Mouse (Mus musculus): ENCODE measurements around the gene Itgav. TPM values are rescaled to one million over a fixed set of nuclear protein-coding genes. Genes with fewer than 3 reads are reported as not detected.
"Not testable (repeated sequence)": the region's sequence is repeated elsewhere in the genome, so short reads cannot be mapped to it uniquely, and the experiment has no call there.

The Itgav gene
- polyA plus RNA-seq, 1 experiment from 2014 or later = 75.3 TPM

DNA sequence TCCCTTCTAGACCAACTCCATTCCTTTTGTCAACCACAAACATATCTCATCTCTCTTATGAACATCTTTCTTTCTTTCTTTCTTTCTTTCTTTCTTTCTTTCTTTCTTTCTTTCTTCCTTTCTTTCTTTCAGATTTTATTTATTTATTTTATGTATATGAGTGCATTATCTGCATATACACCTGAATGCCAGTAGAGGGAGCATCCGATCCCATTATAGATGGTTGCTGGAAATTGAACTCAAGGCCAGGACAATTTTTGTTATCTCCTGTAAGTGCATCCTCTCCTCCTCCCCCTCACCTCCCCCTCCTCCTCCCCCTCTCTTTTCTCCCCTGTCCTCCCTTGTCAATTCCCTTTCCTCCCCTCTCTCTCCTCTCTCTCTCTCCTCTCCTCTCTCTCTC lies 25.7 kb upstream of the Itgav start:
- H3K9ac ChIP-seq (ENCODE audit: low read length) = no peak overlapping the region
- no peak overlapping the region for H3K4me2 ChIP-seq (ENCODE audit: low read length)
- no peak overlapping the region for H3K27ac ChIP-seq (replicated peaks in 1 of 2; ENCODE audit: control insufficient read depth in 1 of 2, insufficient read depth in 1 of 2, low read depth in 2 of 2, low read length in 2 of 2)
- peaks cover 3 to 4% of the 10 kb centered on the region in 2 experiments; a peak in 1 of 4 replicates for H3K4me1 ChIP-seq (ENCODE audit: control insufficient read depth in 2 of 2, insufficient read depth in 2 of 2, low read length in 2 of 2)
- H3K27me3 ChIP-seq (ENCODE audit: control insufficient read depth, insufficient read depth, low read length) = no peaks in the 10 kb centered on the region
- ATAC-seq (ENCODE audit: insufficient number of reproducible peaks, insufficient read depth, low FRiP score, low read depth) = no peak
- no peaks in the 10 kb centered on the region for H3K9me3 ChIP-seq (ENCODE audit: control insufficient read depth, low read length)
- 62% methylated on average over 1 of the region's 1 CpGs for WGBS
- H3K4me3 ChIP-seq (ENCODE audit: control insufficient read depth in 1 of 2, insufficient read depth in 1 of 2, low read depth in 1 of 2, low read length in 2 of 2) = no peak overlapping the region
- no peaks in the 10 kb centered on the region for H3K36me3 ChIP-seq (ENCODE audit: control insufficient read depth, insufficient read depth, low read length)

DNA sequence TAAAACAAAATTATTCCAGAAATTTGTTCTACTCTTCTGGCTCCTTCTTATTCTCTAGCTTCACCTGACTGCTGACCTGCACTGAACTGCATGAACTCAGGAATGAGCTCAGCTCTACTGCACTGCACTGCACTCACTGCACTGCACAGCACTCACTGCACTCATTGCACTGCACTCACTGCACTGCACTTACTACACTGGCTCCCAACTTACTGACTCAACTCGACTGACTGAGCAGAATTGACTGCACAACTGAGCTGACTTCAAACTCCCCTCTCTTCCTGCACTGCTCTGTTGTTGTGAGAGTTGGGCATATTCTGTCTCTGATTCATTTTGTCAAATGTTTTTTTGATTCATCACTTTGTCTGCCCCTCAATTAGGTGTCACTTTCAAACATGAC lies 24.9 kb upstream of the Itgav start:
- H3K4me3 ChIP-seq (ENCODE audit: control insufficient read depth in 1 of 2, insufficient read depth in 1 of 2, low read depth in 1 of 2, low read length in 2 of 2) = no peak overlapping the region
- H3K4me2 ChIP-seq (ENCODE audit: low read length) = no peak overlapping the region
- H3K9ac ChIP-seq (ENCODE audit: low read length) = no peak overlapping the region
- no peak overlapping the region for H3K27ac ChIP-seq (replicated peaks in 1 of 2; ENCODE audit: control insufficient read depth in 1 of 2, insufficient read depth in 1 of 2, low read depth in 2 of 2, low read length in 2 of 2)
- no peak for ATAC-seq (ENCODE audit: insufficient number of reproducible peaks, insufficient read depth, low FRiP score, low read depth)
- 50% methylated on average over 1 of the region's 1 CpGs for WGBS
- H3K27me3 ChIP-seq (ENCODE audit: control insufficient read depth, insufficient read depth, low read length) = no peaks in the 10 kb centered on the region
- no peaks in the 10 kb centered on the region for H3K36me3 ChIP-seq (ENCODE audit: control insufficient read depth, insufficient read depth, low read length)
- H3K9me3 ChIP-seq (ENCODE audit: control insufficient read depth, low read length) = no peaks in the 10 kb centered on the region
- H3K4me1 ChIP-seq (ENCODE audit: control insufficient read depth in 2 of 2, insufficient read depth in 2 of 2, low read length in 2 of 2) = peaks cover 3 to 4% of the 10 kb centered on the region in 2 experiments; a peak in 1 of 4 replicates

DNA sequence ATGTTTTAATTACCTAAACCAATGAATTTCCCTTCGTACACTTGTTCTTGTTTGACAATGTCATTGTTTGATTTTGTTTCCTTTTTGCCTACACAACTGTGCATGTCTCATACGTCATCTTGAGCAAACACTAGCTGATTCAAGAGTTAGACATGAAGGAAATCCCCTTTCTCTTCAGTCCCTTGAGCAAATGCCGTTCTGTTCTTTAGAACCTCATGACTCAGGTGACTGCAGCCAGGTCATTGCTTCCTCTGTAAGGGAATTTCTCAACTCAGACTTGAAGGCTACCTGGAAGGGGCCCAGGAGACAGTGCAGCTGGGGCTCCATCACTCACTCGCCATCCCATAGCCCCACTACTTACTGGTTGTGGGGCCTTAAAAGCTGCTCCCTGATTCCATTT lies 23.5 kb upstream of the Itgav start:
- 71% methylated on average over 4 of the region's 4 CpGs for WGBS
- Histone ChIP-seq H3K4me3 (ENCODE audit: control insufficient read depth in 1 of 2, insufficient read depth in 1 of 2, low read depth in 1 of 2, low read length in 2 of 2) (no peak overlapping the region), H3K27ac (replicated peaks in 1 of 2; ENCODE audit: control insufficient read depth in 1 of 2, insufficient read depth in 1 of 2, low read depth in 2 of 2, low read length in 2 of 2) (no peak overlapping the region)

DNA sequence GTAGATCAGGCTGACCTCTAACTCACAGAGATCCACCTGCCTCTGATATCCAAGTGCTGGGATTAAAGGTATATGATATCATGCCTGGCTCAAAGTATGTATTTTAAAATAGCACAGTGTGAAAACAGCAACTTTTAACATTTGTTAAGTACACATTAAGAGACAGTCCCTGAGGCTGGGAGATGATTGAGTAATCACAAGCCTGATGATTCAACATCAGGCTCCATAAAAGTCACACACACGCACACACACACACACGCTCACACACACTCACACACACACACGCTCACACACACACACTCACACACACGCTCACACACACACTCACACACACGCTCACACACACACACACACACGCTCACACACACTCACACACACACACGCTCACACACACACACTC lies 21.8 kb upstream of the Itgav start:
- Histone ChIP-seq H3K4me1 (ENCODE audit: control insufficient read depth in 2 of 2, insufficient read depth in 2 of 2, low read length in 2 of 2) (peaks cover 0 to 5% of the 10 kb centered on the region in 2 experiments; a peak in 2 of 4 replicates), H3K27ac (replicated peaks in 1 of 2; ENCODE audit: control insufficient read depth in 1 of 2, insufficient read depth in 1 of 2, low read depth in 2 of 2, low read length in 2 of 2) (no peak overlapping the region), H3K9ac (ENCODE audit: low read length) (no peak overlapping the region), H3K36me3 (ENCODE audit: control insufficient read depth, insufficient read depth, low read length) (no peaks in the 10 kb centered on the region), H3K4me3 (ENCODE audit: control insufficient read depth in 1 of 2, insufficient read depth in 1 of 2, low read depth in 1 of 2, low read length in 2 of 2) (no peak overlapping the region), H3K4me2 (ENCODE audit: low read length) (no peak overlapping the region), H3K9me3 (ENCODE audit: control insufficient read depth, low read length) (no peaks in the 10 kb centered on the region), H3K27me3 (ENCODE audit: control insufficient read depth, insufficient read depth, low read length) (no peaks in the 10 kb centered on the region)
- 86% methylated on average over 7 of the region's 7 CpGs for WGBS
- ATAC-seq (ENCODE audit: insufficient number of reproducible peaks, insufficient read depth, low FRiP score, low read depth) = no peak

More for the DNA sequence above, 23.5 kb upstream of the Itgav start:
- no peaks in the 10 kb centered on the region for H3K9me3 ChIP-seq (ENCODE audit: control insufficient read depth, low read length)
- no peaks in the 10 kb centered on the region for H3K4me1 ChIP-seq (ENCODE audit: control insufficient read depth in 2 of 2, insufficient read depth in 2 of 2, low read length in 2 of 2)
- no peaks in the 10 kb centered on the region for H3K27me3 ChIP-seq (ENCODE audit: control insufficient read depth, insufficient read depth, low read length)
- H3K4me2 ChIP-seq (ENCODE audit: low read length) = no peak overlapping the region
- H3K9ac ChIP-seq (ENCODE audit: low read length) = no peak overlapping the region
- ATAC-seq (ENCODE audit: insufficient number of reproducible peaks, insufficient read depth, low FRiP score, low read depth) = no peak
- H3K36me3 ChIP-seq (ENCODE audit: control insufficient read depth, insufficient read depth, low read length) = no peaks in the 10 kb centered on the region

DNA sequence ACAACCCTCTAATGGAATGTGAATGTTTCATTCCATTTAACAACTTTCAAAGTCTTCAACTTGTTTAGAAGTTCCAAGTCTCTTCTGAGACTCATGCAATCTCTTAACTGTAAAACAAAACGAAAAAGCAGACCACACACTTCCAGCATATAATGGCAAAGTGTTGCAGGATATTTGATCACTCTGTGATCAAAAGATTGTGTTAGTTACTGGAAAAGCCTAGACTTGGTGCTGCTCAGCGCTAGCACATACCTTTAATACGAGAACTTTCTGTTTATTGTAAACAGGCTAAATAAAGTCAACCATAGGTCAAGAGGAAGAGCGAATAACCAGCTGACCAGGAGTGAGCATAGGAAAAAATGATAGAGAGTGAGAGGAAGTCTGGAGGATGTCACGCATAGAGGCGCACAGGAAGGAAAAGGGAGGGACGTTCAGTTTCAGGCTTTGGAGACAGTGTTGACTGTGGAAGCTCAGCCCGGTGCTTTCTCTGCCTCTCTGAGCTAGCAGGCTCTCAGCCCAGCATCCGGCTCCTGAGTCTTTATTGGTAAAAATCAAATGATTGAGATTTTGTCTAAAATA lies 18.5 kb upstream of the Itgav start:
- ATAC-seq (ENCODE audit: insufficient number of reproducible peaks, insufficient read depth, low FRiP score, low read depth) = peak; percentile 54; the same call in 1 of the 2 replicates
- Histone ChIP-seq H3K9me3 (ENCODE audit: control insufficient read depth, low read length) (no peaks in the 10 kb centered on the region), H3K4me1 (ENCODE audit: control insufficient read depth in 2 of 2, insufficient read depth in 2 of 2, low read length in 2 of 2) (peaks cover 4 to 9% of the 10 kb centered on the region in 2 experiments; a peak in 3 of 4 replicates), H3K27me3 (ENCODE audit: control insufficient read depth, insufficient read depth, low read length) (no peaks in the 10 kb centered on the region), H3K4me2 (ENCODE audit: low read length) (no peak overlapping the region), H3K4me3 (ENCODE audit: control insufficient read depth in 1 of 2, insufficient read depth in 1 of 2, low read depth in 1 of 2, low read length in 2 of 2) (no peak overlapping the region), H3K9ac (ENCODE audit: low read length) (no peak overlapping the region), H3K36me3 (ENCODE audit: control insufficient read depth, insufficient read depth, low read length) (no peaks in the 10 kb centered on the region), H3K27ac (replicated peaks in 1 of 2; ENCODE audit: control insufficient read depth in 1 of 2, insufficient read depth in 1 of 2, low read depth in 2 of 2, low read length in 2 of 2) (peak overlapping the region in 1 of 2 experiments; percentile 49; a peak in 2 of 4 replicates)
- 64% methylated on average over 9 of the region's 9 CpGs for WGBS

DNA sequence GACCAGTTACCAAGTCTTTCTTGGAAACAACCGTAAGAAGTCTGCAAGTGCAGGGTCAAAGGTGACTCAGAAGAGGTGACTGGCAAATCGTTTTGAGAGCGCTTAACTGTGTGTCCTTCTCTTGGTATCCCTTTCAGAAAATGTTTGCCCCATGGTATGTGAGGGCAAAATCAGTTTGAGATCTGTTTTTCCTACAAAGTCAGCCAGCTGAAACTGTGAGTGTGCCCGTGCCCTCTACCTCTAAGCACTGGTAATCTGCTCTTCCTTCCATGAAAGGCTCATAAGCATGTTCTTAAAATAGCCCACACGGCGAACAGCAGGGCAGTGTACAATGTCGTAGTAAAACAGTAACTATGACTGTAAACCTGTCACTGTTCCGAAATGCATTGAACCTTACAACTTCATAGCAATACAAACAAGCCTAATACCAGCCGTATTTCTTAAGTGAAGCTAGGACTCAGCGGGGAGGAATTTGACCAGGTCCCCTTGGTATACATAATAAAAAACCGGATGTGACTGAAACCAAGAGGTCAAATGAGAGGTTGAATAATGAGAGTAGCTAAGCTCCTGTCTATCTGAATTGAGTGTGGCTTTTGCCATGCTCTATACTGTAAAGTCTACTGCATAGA lies 14.2 kb upstream of the Itgav start:
- no peak for ATAC-seq (ENCODE audit: insufficient number of reproducible peaks, insufficient read depth, low FRiP score, low read depth)
- H3K9ac ChIP-seq (ENCODE audit: low read length) = no peak overlapping the region
- no peaks in the 10 kb centered on the region for H3K36me3 ChIP-seq (ENCODE audit: control insufficient read depth, insufficient read depth, low read length)
- H3K4me3 ChIP-seq (ENCODE audit: control insufficient read depth in 1 of 2, insufficient read depth in 1 of 2, low read depth in 1 of 2, low read length in 2 of 2) = no peak overlapping the region
- peak overlapping the region; percentile 60 to 78; a peak in 2 of 4 replicates for H3K27ac ChIP-seq (replicated peaks in 1 of 2; ENCODE audit: control insufficient read depth in 1 of 2, insufficient read depth in 1 of 2, low read depth in 2 of 2, low read length in 2 of 2)
- H3K4me2 ChIP-seq (ENCODE audit: low read length) = peak overlapping the region; percentile 34; the same call in 1 of the 2 replicates
- 47% methylated on average over 11 of the region's 11 CpGs for WGBS
- peaks cover 9% of the 10 kb centered on the region in 2 experiments for H3K4me1 ChIP-seq (ENCODE audit: control insufficient read depth in 2 of 2, insufficient read depth in 2 of 2, low read length in 2 of 2)
- H3K27me3 ChIP-seq (ENCODE audit: control insufficient read depth, insufficient read depth, low read length) = no peaks in the 10 kb centered on the region
- H3K9me3 ChIP-seq (ENCODE audit: control insufficient read depth, low read length) = no peaks in the 10 kb centered on the region

DNA sequence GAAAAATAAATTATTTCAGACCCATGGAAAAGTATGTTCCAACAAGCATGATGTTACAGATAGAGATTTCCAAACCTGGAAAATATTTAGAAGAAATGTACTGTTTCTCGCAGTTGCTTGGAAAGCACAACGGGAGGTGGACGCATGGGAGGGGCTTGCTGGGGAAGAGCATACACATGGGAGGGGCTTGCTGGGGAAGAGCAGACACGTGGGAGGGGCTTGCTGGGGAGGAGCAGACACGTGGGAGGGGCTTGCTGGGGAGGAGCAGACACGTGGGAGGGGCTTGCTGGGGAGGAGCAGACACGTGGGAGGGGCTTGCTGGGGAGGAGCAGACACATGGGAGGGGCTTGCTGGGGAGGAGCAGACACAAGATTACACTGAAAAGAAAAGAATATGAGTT lies 10.9 kb upstream of the Itgav start:
- not testable (repeated sequence) for H3K4me3 ChIP-seq (ENCODE audit: control insufficient read depth in 1 of 2, insufficient read depth in 1 of 2, low read depth in 1 of 2, low read length in 2 of 2); H3K9ac ChIP-seq (ENCODE audit: low read length); H3K27me3 ChIP-seq (ENCODE audit: control insufficient read depth, insufficient read depth, low read length); ATAC-seq (ENCODE audit: insufficient number of reproducible peaks, insufficient read depth, low FRiP score, low read depth); H3K4me2 ChIP-seq (ENCODE audit: low read length); H3K4me1 ChIP-seq (ENCODE audit: control insufficient read depth in 2 of 2, insufficient read depth in 2 of 2, low read length in 2 of 2); H3K36me3 ChIP-seq (ENCODE audit: control insufficient read depth, insufficient read depth, low read length); H3K9me3 ChIP-seq (ENCODE audit: control insufficient read depth, low read length); H3K27ac ChIP-seq (replicated peaks in 1 of 2; ENCODE audit: control insufficient read depth in 1 of 2, insufficient read depth in 1 of 2, low read depth in 2 of 2, low read length in 2 of 2)
- WGBS = 72% methylated on average over 7 of the region's 7 CpGs
